Mouse (Mus musculus) thymus, postnatal 14 days (tissue): Measurements from ENCODE around the gene Wdr6.
"Not testable (repeated sequence)": the region's sequence is repeated elsewhere in the genome, so short reads cannot be mapped to it uniquely, and the experiment has no call there.

Experiments used
- DNase-seq: peaks from one replicate; pipeline ENCODE4 v3.0.0; 2021

Gene Wdr6

GRCm38 (mm10) chr9:108578545-108579343 lies at the start of gene Wdr6:
Gene Wdr6, minus strand, starts transcription at chr9:108578739.
- peak; percentile 94 for DNase-seq

- no peak for DNase-seq
Observed at GRCm38 (mm10) chr9:108628141-108628540, 49.6 kb upstream of the Wdr6 start.

GRCm38 (mm10) chr9:108626498-108626897 lies 48.0 kb upstream of the Wdr6 start:
- no peak for DNase-seq

GRCm38 (mm10) chr9:108617301-108617700 lies 38.8 kb upstream of the Wdr6 start:
- DNase-seq, result no peak

GRCm38 (mm10) chr9:108611488-108611887 lies 32.9 kb upstream of the Wdr6 start:
- no peak for DNase-seq

GRCm38 (mm10) chr9:108608889-108609288 lies 30.4 kb upstream of the Wdr6 start:
- no peak for DNase-seq

- DNase-seq, result not testable (repeated sequence)
Observed at GRCm38 (mm10) chr9:108607929-108608328, 29.4 kb upstream of the Wdr6 start.

GRCm38 (mm10) chr9:108601986-108602385 lies 23.4 kb upstream of the Wdr6 start:
- DNase-seq, result no peak

- no peak for DNase-seq
Observed at GRCm38 (mm10) chr9:108600011-108600410, 21.5 kb upstream of the Wdr6 start.

- DNase-seq, result no peak
Observed at GRCm38 (mm10) chr9:108599021-108599566, 20.6 kb upstream of the Wdr6 start.

GRCm38 (mm10) chr9:108596998-108597764 lies 18.6 kb upstream of the Wdr6 start, which contains the start of gene P4htm:
Gene P4htm, minus strand, starts transcription at chr9:108597667.
- peak; percentile 64 for DNase-seq

GRCm38 (mm10) chr9:108594354-108594753 lies 15.8 kb upstream of the Wdr6 start:
- DNase-seq, result no peak

GRCm38 (mm10) chr9:108591462-108591861 lies 12.9 kb upstream of the Wdr6 start:
- no peak for DNase-seq

- DNase-seq, result peak; percentile 61
Observed at GRCm38 (mm10) chr9:108589229-108589628, 10.7 kb upstream of the Wdr6 start.

GRCm38 (mm10) chr9:108587571-108588180 lies 9.1 kb upstream of the Wdr6 start:
- DNase-seq, result no peak

GRCm38 (mm10) chr9:108579344-108579690 lies 778 bp upstream of the Wdr6 start:
- DNase-seq, result peak; percentile 11

- DNase-seq, result peak; percentile 61
Observed at GRCm38 (mm10) chr9:108577934-108578544, 500 bp downstream of the Wdr6 start.

- no peak for DNase-seq
Observed at GRCm38 (mm10) chr9:108577025-108577424, 1.5 kb downstream of the Wdr6 start.

- DNase-seq, result peak; percentile 11
Observed at GRCm38 (mm10) chr9:108575321-108576297, 2.9 kb downstream of the Wdr6 start.

- no peak for DNase-seq
Observed at GRCm38 (mm10) chr9:108574921-108575320, 3.6 kb downstream of the Wdr6 start.
